Mouse (Mus musculus) gastrocnemius, adult 2 months (tissue): Measurements from ENCODE around the gene Cmtm4. TPM values are rescaled to one million over a fixed set of nuclear protein-coding genes. Genes with fewer than 3 reads are reported as not detected.
A peak's percentile ranks its signal among the peaks of the same experiment; 100 is the strongest.

Source experiments
- DNase-seq: peaks from one replicate; pipeline ENCODE4 v3.0.0; 2022
- H3K27ac ChIP-seq: fragments of 200-600 bp; 2 replicates; pipeline ENCODE4 v1.8.1; 2022; ENCODE audit warnings: mild to moderate bottlenecking
- H3K4me3 ChIP-seq: fragments of 200-600 bp; 2 replicates; pipeline ENCODE4 v1.8.1; 2022; ENCODE audit warnings: mild to moderate bottlenecking, moderate library complexity
- CTCF ChIP-seq: fragments of 200-600 bp; IDR thresholded peaks from 2 replicates; pipeline ENCODE4 v1.8.1; 2022; ENCODE audit warnings: antibody characterized with exemption, mild to moderate bottlenecking, moderate library complexity
- intact Hi-C: fragments of 180-260 bp; cut with DNase I; formaldehyde crosslinking; loops from one replicate; pipeline ENCODE4 v1.15.1; 2025
- total RNA-seq, 2 experiments: library from RNA; stranded (reverse); gene quantifications; 2 replicates each; pipeline ENCODE4 v1.2.3; 2021

Cmtm4 gene
- total RNA-seq, 2 experiments from 2014 or later, result 3.9 to 5.7 TPM

GRCm38 (mm10) chr8:104365695-104366094 lies 29.9 kb downstream of the Cmtm4 start:
- intact Hi-C loops, result no loop called here

GRCm38 (mm10) chr8:104359778-104360456 lies 35.7 kb downstream of the Cmtm4 start:
- Histone ChIP-seq H3K4me3 (no peak overlapping the region), H3K27ac (peak overlapping the region; percentile 16; the same call in 1 of the 2 replicates)
- DNase-seq, result no peak
- no peak for TF ChIP-seq CTCF
- intact Hi-C loops, result loop anchor here (5.0 kb wide), 1 partner anchor 82 kb away; the partner anchor contains the start of gene Dync1li2

More at GRCm38 (mm10) chr8:104365695-104366094, 29.9 kb downstream of the Cmtm4 start:
- Histone ChIP-seq H3K4me3 (no peak overlapping the region), H3K27ac (no peak overlapping the region)
- TF ChIP-seq CTCF, result no peak
- no peak for DNase-seq

DNA sequence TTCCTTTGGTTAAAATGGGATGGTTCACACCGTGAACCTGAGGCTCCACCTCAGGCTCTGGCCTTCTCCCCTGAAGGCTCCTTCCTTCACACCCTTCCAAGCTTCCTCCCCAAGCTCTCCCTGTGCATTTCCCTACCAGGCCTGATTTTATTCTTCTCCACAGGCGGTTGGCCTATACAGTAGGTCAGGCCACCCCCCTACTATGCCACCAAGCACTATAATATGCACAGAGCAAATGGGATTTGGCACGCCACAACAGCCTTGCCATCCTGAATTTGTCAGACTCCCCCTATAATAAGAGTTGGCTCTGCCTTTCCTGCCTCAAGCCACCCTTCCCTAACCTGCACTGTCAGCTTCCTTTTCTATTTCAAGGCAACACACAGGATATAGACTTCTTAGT lies 37.0 kb downstream of the Cmtm4 start:
- no peak overlapping the region for H3K4me3 ChIP-seq
- TF ChIP-seq CTCF, result no peak
- DNase-seq, result no peak
- intact Hi-C loops, result no loop called here
- no peak overlapping the region for H3K27ac ChIP-seq

- Histone ChIP-seq H3K4me3 (no peak overlapping the region), H3K27ac (no peak overlapping the region)
- TF ChIP-seq CTCF, result no peak
- DNase-seq, result no peak
- intact Hi-C loops, result no loop called here
Observed at GRCm38 (mm10) chr8:104354504-104354903, 41.1 kb downstream of the Cmtm4 start.

- Histone ChIP-seq H3K27ac (no peak overlapping the region), H3K4me3 (no peak overlapping the region)
- no peak for DNase-seq
- intact Hi-C loops, result no loop called here
- TF ChIP-seq CTCF, result no peak
Observed at GRCm38 (mm10) chr8:104353186-104353585, 42.4 kb downstream of the Cmtm4 start.

DNA sequence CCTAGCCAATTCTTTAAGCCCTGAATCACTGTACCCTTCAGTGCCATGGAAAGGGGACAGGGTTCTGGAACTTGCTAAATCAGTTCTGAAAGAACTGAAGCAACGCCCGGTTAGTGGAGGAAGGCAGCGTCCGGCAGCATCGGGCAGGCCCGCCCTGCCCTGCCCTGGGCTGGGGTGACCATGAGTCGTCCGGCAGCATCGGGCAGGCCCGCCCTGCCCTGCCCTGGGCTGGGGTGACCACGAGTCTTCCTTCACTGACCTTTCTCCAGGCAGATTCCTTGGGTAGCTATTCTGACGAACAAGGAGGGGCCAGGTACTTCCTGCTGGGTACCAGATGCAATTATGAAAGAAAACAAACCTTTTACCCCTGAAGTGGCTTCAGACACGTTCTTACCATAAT lies 45.6 kb downstream of the Cmtm4 start:
- Histone ChIP-seq H3K27ac (no peak overlapping the region), H3K4me3 (no peak overlapping the region)
- no peak for DNase-seq
- TF ChIP-seq CTCF, result no peak
- intact Hi-C loops, result no loop called here

DNA sequence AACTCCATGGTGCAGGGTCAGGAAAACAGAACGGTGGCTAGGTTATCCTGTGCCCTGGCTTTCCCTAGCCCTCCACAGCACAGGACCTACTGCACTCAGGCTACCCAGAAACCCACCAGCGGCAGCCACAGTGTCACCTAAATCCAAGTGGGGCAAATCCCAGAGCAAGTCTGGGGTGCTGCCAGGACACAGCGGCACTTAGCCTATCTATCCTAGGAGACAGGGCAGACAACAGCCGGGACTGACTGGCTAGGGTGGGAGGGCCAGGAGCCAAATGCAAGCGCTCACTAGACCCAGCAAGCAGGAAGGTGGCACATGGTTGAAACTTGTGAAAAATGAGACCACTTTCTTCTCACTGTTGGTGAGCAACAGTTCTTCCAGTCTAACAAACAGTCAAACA lies 46.6 kb downstream of the Cmtm4 start:
- no peak for TF ChIP-seq CTCF
- H3K4me3 ChIP-seq, result no peak overlapping the region
- intact Hi-C loops, result no loop called here
- peak; percentile 31 for DNase-seq
- no peak overlapping the region for H3K27ac ChIP-seq

GRCm38 (mm10) chr8:104346706-104347105 lies 48.9 kb downstream of the Cmtm4 start:
- intact Hi-C loops, result no loop called here
- Histone ChIP-seq H3K27ac (no peak overlapping the region), H3K4me3 (no peak overlapping the region)
- no peak for TF ChIP-seq CTCF
- no peak for DNase-seq

- H3K4me3 ChIP-seq, result no peak overlapping the region
- intact Hi-C loops, result loop anchor here (1.0 to 5.0 kb wide), 4 partner anchors 58 to 226 kb away; partner anchors contain the start of gene Cklf
- no peak for TF ChIP-seq CTCF
- H3K27ac ChIP-seq, result no peak overlapping the region
- no peak for DNase-seq
Observed at GRCm38 (mm10) chr8:104344622-104345021, 51.0 kb downstream of the Cmtm4 start.

DNA sequence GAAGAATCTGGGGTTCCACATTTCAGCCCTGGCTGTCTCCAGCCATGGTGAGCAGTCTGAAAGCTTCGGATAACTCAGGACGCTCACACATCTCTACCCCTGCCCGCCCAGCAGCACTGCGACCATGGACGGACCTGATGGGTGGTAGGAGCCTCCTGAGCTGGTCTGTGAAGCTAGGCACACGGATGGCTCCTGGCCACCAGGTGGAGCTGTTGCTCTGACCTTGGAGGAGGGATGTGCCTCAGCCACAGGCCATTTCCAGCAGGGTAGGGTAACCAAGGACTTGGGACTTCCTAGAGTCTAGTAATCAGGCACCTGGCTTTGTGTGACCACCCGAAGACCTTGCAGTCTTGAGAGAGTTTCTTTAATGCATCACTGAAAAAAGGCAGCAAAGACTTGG lies 51.6 kb downstream of the Cmtm4 start:
- intact Hi-C loops, result loop anchor here (1.0 to 5.0 kb wide), 4 partner anchors 59 to 227 kb away; partner anchors contain the start of gene Cklf
- Histone ChIP-seq H3K27ac (no peak overlapping the region), H3K4me3 (no peak overlapping the region)
- TF ChIP-seq CTCF, result peak; percentile 97
- DNase-seq, result peak; percentile 91

GRCm38 (mm10) chr8:104342426-104342825 lies 53.2 kb downstream of the Cmtm4 start:
- no peak for DNase-seq
- TF ChIP-seq CTCF, result no peak
- intact Hi-C loops, result loop anchor here (5.0 kb wide), 1 partner anchor 90 kb away; the partner anchor contains the start of gene Cklf
- H3K4me3 ChIP-seq, result no peak overlapping the region
- H3K27ac ChIP-seq, result peak overlapping the region; percentile 93

GRCm38 (mm10) chr8:104341678-104342077 lies 53.9 kb downstream of the Cmtm4 start:
- peak overlapping the region; percentile 93 for H3K27ac ChIP-seq
- peak overlapping the region; percentile 88 for H3K4me3 ChIP-seq
- TF ChIP-seq CTCF, result no peak
- intact Hi-C loops, result loop anchor here (5.0 kb wide), 1 partner anchor 89 kb away; the partner anchor contains the start of gene Cklf
- DNase-seq, result no peak

- intact Hi-C loops, result loop anchor here (5.0 kb wide), 1 partner anchor 89 kb away; the partner anchor contains the start of gene Cklf
Observed at GRCm38 (mm10) chr8:104341106-104341561, 54.5 kb downstream of the Cmtm4 start.

More at GRCm38 (mm10) chr8:104341106-104341561, 54.5 kb downstream of the Cmtm4 start:
- peak; percentile 80 for DNase-seq
- H3K4me3 ChIP-seq, result peak overlapping the region; percentile 88
- TF ChIP-seq CTCF, result no peak
- H3K27ac ChIP-seq, result peak overlapping the region; percentile 93
